Mouse (Mus musculus) c-Kit-negative CD71-positive TER-119-positive erythroid progenitor cells, embryonic 14.5 days (primary cell): ENCODE data around the gene Ccr7.

ENCODE experiments used
- DNase-seq: peaks from one replicate; pipeline ENCODE4 v3.0.0-alpha.2; 2013; ENCODE audit warnings: low read depth, low spot score

The Ccr7 gene

DNA sequence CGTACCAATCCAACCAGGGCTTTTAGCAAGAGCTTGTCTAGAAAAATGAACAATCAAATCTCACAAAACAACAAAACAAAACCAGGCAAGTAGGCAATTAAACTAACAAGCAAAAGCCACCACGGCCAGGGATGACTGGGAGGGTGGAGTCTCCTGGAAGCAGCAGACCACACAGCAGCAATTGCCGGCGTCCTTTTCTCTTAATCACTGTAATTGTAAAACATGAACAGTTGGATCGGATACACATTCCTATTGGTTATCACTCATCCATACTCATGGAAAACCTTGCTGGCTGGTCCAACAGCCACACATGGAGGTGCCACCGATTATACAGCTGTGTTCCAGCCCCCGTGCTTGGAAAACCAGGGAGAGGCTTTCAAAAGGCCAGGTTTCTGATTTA, 37.0 kb downstream of the Ccr7 start:
- DNase-seq, result no peak

GRCm38 (mm10) chr11:99115940-99116339, 38.9 kb downstream of the Ccr7 start:
- DNase-seq, result no peak

DNA sequence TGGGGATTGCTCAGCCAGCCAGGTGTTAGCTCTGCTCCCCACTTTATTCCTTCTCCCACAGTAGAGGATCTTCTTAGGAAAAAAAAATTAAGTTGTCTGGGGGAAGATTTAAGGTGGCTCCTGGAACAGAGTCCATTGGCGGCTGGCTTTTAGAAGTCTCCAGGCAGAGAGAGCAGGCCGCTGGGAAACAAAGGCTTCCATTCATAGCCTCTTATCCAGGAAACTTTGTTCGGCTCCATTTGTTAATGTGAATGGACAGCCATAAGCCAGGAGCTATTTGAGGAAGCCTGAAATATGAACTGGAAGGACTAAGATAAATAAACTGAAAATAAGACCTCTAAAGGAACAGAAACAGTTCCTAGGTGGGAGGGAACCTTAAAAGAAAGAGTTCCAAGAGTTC, 41.8 kb downstream of the Ccr7 start:
- no peak for DNase-seq

- DNase-seq, result no peak
Measured at GRCm38 (mm10) chr11:99112700-99113099, 42.2 kb downstream of the Ccr7 start.

- no peak for DNase-seq
Measured at GRCm38 (mm10) chr11:99111631-99112030, 43.2 kb downstream of the Ccr7 start.

GRCm38 (mm10) chr11:99111155-99111554, 43.7 kb downstream of the Ccr7 start:
- no peak for DNase-seq

DNA sequence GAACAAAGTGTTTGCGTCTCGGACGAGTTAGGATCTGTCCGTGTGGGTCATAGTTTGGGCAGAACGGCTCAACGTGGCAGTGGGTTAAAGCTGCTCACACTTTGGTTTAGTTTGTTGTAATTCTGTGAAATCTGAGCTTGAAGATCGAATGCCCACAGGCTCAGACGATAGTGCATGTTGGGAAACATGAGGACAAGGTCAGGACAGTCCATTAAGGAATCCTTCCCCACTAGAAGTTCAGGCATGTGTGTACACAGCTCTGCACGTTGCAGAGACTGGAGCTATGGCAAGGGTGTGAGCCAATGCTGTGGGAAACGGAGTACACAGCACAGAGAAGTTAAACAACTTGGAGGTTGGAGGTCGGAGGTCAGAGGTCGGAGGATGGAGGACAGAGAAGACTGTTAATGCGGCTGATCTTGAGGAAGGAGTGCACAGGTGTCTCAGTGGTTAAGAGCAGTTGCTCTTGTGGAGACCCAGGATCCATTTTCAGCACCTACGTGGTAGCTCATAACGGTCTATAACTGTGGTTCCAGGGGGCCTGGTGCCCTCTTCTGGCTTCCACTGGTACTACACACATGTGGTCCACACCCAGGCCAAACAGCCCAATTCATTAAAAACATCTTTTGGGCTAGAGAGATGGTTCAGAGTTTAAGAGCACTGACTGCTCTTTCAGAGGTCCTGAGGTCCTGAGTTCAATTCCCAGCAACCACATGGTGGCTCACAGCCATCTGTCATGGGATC, 44.3 kb downstream of the Ccr7 start:
- no peak for DNase-seq

GRCm38 (mm10) chr11:99108296-99108695, 46.6 kb downstream of the Ccr7 start:
- no peak for DNase-seq

- DNase-seq, result no peak
Measured at GRCm38 (mm10) chr11:99105981-99106726, 48.7 kb downstream of the Ccr7 start.

- no peak for DNase-seq
Measured at GRCm38 (mm10) chr11:99104609-99105410, 50.1 kb downstream of the Ccr7 start.

GRCm38 (mm10) chr11:99102575-99103270, 52.2 kb downstream of the Ccr7 start:
- no peak for DNase-seq

GRCm38 (mm10) chr11:99101693-99102092, 53.2 kb downstream of the Ccr7 start:
- no peak for DNase-seq

GRCm38 (mm10) chr11:99100215-99100614, 54.7 kb downstream of the Ccr7 start:
- no peak for DNase-seq

DNA sequence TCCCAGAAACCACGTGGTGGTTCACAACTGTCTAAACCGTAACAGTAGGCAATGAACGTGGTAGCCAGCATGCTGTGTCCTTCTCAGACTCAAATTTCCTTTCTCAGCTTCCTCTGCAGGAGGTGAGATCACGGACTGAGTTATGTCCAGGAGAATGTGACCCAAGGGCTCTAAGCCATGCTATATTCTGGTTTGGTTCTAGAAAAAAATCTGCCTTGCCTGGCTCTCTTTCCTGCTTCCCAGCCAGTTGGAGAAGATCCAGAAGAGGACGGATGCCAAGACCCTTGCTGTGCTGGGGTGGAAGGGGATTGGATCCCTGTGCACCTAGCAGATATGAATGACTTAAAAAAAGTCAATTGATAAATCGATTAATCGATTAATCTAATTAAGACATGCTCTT, 55.4 kb downstream of the Ccr7 start:
- no peak for DNase-seq

- no peak for DNase-seq
Measured at GRCm38 (mm10) chr11:99098924-99099323, 56.0 kb downstream of the Ccr7 start.

DNA sequence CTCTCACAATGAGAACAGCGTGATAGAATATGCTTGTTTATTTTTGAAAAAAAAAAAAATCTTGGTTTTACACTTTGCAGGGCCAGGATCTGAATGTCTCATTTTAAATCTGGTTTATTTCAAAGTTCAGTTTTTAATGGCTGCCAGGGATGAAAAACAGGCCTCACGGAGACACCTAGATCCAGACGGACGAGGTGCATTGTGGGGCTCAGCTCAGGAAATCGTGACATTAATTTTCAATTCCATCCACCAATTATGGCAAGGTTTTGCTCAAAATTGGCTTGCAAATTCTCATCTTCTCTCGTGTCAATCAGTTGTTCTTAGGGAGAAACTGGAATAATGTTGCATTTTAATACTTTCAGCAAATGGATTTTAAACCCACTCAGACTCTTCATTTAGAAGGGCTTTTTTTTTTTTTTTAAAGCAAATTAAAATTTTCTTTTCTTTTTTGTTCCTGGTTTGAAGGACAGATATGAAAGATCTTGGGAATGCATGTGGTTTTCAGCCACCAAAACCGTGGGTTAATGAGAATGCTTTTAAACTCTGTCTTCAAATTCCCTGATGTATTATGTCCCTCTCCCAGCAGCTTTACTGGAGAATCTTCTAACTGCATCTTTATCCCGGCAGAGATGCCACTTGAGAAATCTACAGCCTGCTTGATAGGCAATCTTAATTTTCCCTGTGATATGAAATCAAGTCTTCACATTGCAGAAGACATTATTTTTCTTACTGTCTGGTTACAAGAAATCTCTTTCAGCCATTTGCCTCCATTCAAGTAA, 57.7 kb downstream of the Ccr7 start:
- no peak for DNase-seq

GRCm38 (mm10) chr11:99096417-99096816, 58.5 kb downstream of the Ccr7 start:
- no peak for DNase-seq

GRCm38 (mm10) chr11:99095759-99096158, 59.1 kb downstream of the Ccr7 start:
- no peak for DNase-seq

GRCm38 (mm10) chr11:99094911-99095676, 59.8 kb downstream of the Ccr7 start:
- no peak for DNase-seq
